Mouse (Mus musculus) brain, embryonic 14.5 days (tissue): ENCODE measurements at regions not wholly inside any gene's neighbourhood (a gene's known extent, or its start where the extent isn't known, plus 50 kb on each side); places are given as distances from the start of the nearest gene placed in this dataset.

Experiments
- DNase-seq: peaks from one replicate; pipeline ENCODE4 v3.0.0-alpha.2; 2011; ENCODE audit warnings: low read depth
- CTCF ChIP-seq: fragments of 200-500 bp; IDR thresholded peaks from 2 replicates; pipeline ENCODE4 v1.5.1; 2012; ENCODE audit warnings: inconsistent platforms, mild to moderate bottlenecking, moderate library complexity, borderline replicate concordance; ENCODE audit not compliant: insufficient read depth, insufficient read length; ENCODE audit errors: extremely low read depth
- POLR2A ChIP-seq: fragments of 200-500 bp; IDR thresholded peaks from 2 replicates; pipeline ENCODE4 v1.6.1; 2012; ENCODE audit warnings: mild to moderate bottlenecking, inconsistent platforms, borderline replicate concordance; ENCODE audit not compliant: poor library complexity, insufficient read depth, insufficient read length, severe bottlenecking; ENCODE audit errors: extremely low read depth

DNA sequence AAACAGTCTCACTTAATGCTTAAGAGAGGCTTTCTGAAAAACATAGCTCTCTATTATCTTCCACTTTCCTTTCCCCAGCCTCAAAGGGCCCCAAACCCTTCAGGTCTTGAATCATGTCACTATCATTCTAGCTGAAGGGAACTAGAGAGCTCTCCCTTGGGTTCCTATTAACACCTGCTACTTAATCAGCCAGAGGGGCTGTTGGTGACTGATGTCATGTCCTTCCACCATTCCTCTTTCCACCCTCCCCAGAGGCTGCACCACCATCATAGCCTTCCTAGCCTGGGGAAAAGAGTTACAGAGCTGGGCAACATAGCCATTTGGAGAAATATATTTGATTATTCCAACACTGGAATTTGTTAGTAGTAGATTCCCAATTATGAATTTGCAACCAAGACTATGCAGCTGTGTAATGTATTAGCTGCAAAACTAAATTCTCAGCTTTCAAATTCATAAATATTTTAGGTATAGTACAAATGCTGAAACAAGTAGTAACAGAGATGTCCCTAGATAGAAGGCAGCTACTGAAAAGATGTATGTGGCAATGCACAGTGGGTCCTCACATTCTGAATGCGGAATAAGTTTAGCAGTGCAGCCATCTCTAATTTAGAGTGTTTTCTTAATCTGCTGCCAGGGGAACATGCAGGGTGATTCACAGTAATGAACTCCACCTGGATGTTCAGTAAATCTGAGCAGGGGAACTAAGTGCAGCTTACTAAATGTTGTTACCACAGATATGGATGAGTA, 941.5 kb upstream of the Arrdc3 start:
- peak; percentile 39 for DNase-seq
- TF ChIP-seq CTCF (no peak), POLR2A (no peak)
